Mouse (Mus musculus): ENCODE measurements around the gene Pyurf. TPM values are rescaled to one million over a fixed set of nuclear protein-coding genes. Genes with fewer than 3 reads are reported as not detected.

Pyurf gene
- 23.1 and 23.7 TPM in 2 replicates for polyA plus RNA-seq (2012; rRNA removed)

- peak within 1 kb of the TSS; percentile 88 for H3K27ac ChIP-seq (ENCODE audit: insufficient read depth, low read length)
- DNase-seq: peak; percentile 85 to 88
- H3K27me3 ChIP-seq (ENCODE audit: control insufficient read depth, insufficient read depth, low read length): no peaks in the 10 kb centered on the region
- TF ChIP-seq POLR2A (IDR thresholded peaks at IDR 0.05; ENCODE audit: borderline replicate concordance, insufficient read depth, low read length): peak; percentile 70; the same call in 1 of the 2 replicates
- no peak for TF ChIP-seq CTCF (IDR thresholded peaks at IDR 0.05; ENCODE audit: borderline replicate concordance, insufficient read depth, low read depth, low read length)
- H3K4me3 ChIP-seq (replicated peaks; ENCODE audit: insufficient read depth, low read depth, low read length): peak within 1 kb of the TSS; percentile 85
- no peaks in the 10 kb centered on the region for H3K4me1 ChIP-seq (ENCODE audit: control insufficient read depth, insufficient read depth, low read length)
- under 1% methylated on average over 52 of the region's 52 CpGs for WGBS
Observed at GRCm38 (mm10) chr6:57691467-57692261, at the start of gene Pyurf. Pyurf (minus strand) TSS chr6:57692078.

- no peaks in the 10 kb centered on the region for H3K4me1 ChIP-seq (ENCODE audit: control insufficient read depth, insufficient read depth, low read length)
- TF ChIP-seq POLR2A (IDR thresholded peaks at IDR 0.05; ENCODE audit: borderline replicate concordance, insufficient read depth, low read length): no peak
- no peak for TF ChIP-seq CTCF (IDR thresholded peaks at IDR 0.05; ENCODE audit: borderline replicate concordance, insufficient read depth, low read depth, low read length)
- H3K4me3 ChIP-seq (replicated peaks; ENCODE audit: insufficient read depth, low read depth, low read length): no peak overlapping the region
- no peak overlapping the region for H3K27ac ChIP-seq (ENCODE audit: insufficient read depth, low read length)
- no peak for DNase-seq
- WGBS: 90% methylated on average over 1 of the region's 1 CpGs
- no peaks in the 10 kb centered on the region for H3K27me3 ChIP-seq (ENCODE audit: control insufficient read depth, insufficient read depth, low read length)
Observed at GRCm38 (mm10) chr6:57721347-57721746, 29.5 kb upstream of the Pyurf start.

- Histone ChIP-seq H3K27ac (ENCODE audit: insufficient read depth, low read length) (no peak overlapping the region), H3K27me3 (ENCODE audit: control insufficient read depth, insufficient read depth, low read length) (no peaks in the 10 kb centered on the region), H3K4me1 (ENCODE audit: control insufficient read depth, insufficient read depth, low read length) (no peaks in the 10 kb centered on the region; the same call in 1 of the 2 replicates), H3K4me3 (replicated peaks; ENCODE audit: insufficient read depth, low read depth, low read length) (no peak overlapping the region)
- 11% methylated on average over 1 of the region's 1 CpGs for WGBS
- no peak for DNase-seq
- no peak for TF ChIP-seq CTCF (IDR thresholded peaks at IDR 0.05; ENCODE audit: borderline replicate concordance, insufficient read depth, low read depth, low read length)
- TF ChIP-seq POLR2A (IDR thresholded peaks at IDR 0.05; ENCODE audit: borderline replicate concordance, insufficient read depth, low read length): no peak
Observed at GRCm38 (mm10) chr6:57711726-57712125, 19.8 kb upstream of the Pyurf start.

- TF ChIP-seq POLR2A (IDR thresholded peaks at IDR 0.05; ENCODE audit: borderline replicate concordance, insufficient read depth, low read length) (no peak), CTCF (IDR thresholded peaks at IDR 0.05; ENCODE audit: borderline replicate concordance, insufficient read depth, low read depth, low read length) (no peak)
- DNase-seq: no peak
- Histone ChIP-seq H3K4me3 (replicated peaks; ENCODE audit: insufficient read depth, low read depth, low read length) (no peak overlapping the region), H3K27ac (ENCODE audit: insufficient read depth, low read length) (no peak overlapping the region), H3K4me1 (ENCODE audit: control insufficient read depth, insufficient read depth, low read length) (no peaks in the 10 kb centered on the region; the same call in 1 of the 2 replicates), H3K27me3 (ENCODE audit: control insufficient read depth, insufficient read depth, low read length) (no peaks in the 10 kb centered on the region)
- WGBS: 75% methylated on average over 1 of the region's 1 CpGs
Observed at GRCm38 (mm10) chr6:57706721-57707120, 14.8 kb upstream of the Pyurf start.

- TF ChIP-seq CTCF (IDR thresholded peaks at IDR 0.05; ENCODE audit: borderline replicate concordance, insufficient read depth, low read depth, low read length) (no peak), POLR2A (IDR thresholded peaks at IDR 0.05; ENCODE audit: borderline replicate concordance, insufficient read depth, low read length) (no peak)
- 0% methylated on average over 2 of the region's 2 CpGs for WGBS
- Histone ChIP-seq H3K4me3 (replicated peaks; ENCODE audit: insufficient read depth, low read depth, low read length) (peak overlapping the region; percentile 87), H3K27me3 (ENCODE audit: control insufficient read depth, insufficient read depth, low read length) (no peaks in the 10 kb centered on the region), H3K4me1 (ENCODE audit: control insufficient read depth, insufficient read depth, low read length) (no peaks in the 10 kb centered on the region; the same call in 1 of the 2 replicates), H3K27ac (ENCODE audit: insufficient read depth, low read length) (peak overlapping the region; percentile 61; the same call in 1 of the 2 replicates)
- DNase-seq: peak; percentile 25 to 34
Observed at GRCm38 (mm10) chr6:57703703-57704102, 11.8 kb upstream of the Pyurf start.

GRCm38 (mm10) chr6:57702743-57703499 is 11.0 kb upstream of the Pyurf start:
- H3K4me1 ChIP-seq (ENCODE audit: control insufficient read depth, insufficient read depth, low read length): no peaks in the 10 kb centered on the region
- peak; percentile 98 to 99 for DNase-seq
- WGBS: under 1% methylated on average over 59 of the region's 59 CpGs
- no peaks in the 10 kb centered on the region for H3K27me3 ChIP-seq (ENCODE audit: control insufficient read depth, insufficient read depth, low read length)
- peak overlapping the region; percentile 87 for H3K4me3 ChIP-seq (replicated peaks; ENCODE audit: insufficient read depth, low read depth, low read length)
- H3K27ac ChIP-seq (ENCODE audit: insufficient read depth, low read length): peak overlapping the region; percentile 96
- TF ChIP-seq CTCF (IDR thresholded peaks at IDR 0.05; ENCODE audit: borderline replicate concordance, insufficient read depth, low read depth, low read length): no peak
- TF ChIP-seq POLR2A (IDR thresholded peaks at IDR 0.05; ENCODE audit: borderline replicate concordance, insufficient read depth, low read length): peak; percentile 94

- Histone ChIP-seq H3K27ac (ENCODE audit: insufficient read depth, low read length) (peak within 1 kb of the TSS; percentile 96), H3K4me3 (replicated peaks; ENCODE audit: insufficient read depth, low read depth, low read length) (peak within 1 kb of the TSS; percentile 87), H3K27me3 (ENCODE audit: control insufficient read depth, insufficient read depth, low read length) (no peaks in the 10 kb centered on the region), H3K4me1 (ENCODE audit: control insufficient read depth, insufficient read depth, low read length) (no peaks in the 10 kb centered on the region)
- WGBS: under 1% methylated on average over 10 of the region's 10 CpGs
- TF ChIP-seq CTCF (IDR thresholded peaks at IDR 0.05; ENCODE audit: borderline replicate concordance, insufficient read depth, low read depth, low read length) (no peak), POLR2A (IDR thresholded peaks at IDR 0.05; ENCODE audit: borderline replicate concordance, insufficient read depth, low read length) (no peak)
- DNase-seq: peak in 1 of 2 experiments; percentile 68
Observed at GRCm38 (mm10) chr6:57702376-57702742, 10.5 kb upstream of the Pyurf start, which contains the start of gene Lancl2. Lancl2 (plus strand) TSS chr6:57702540.
